Mouse (Mus musculus): Measurements from ENCODE around the gene Cavin3. TPM values are rescaled to one million over a fixed set of nuclear protein-coding genes. Genes with fewer than 3 reads are reported as not detected.

Cavin3 gene
- polyA plus RNA-seq, 1 experiment from 2014 or later, result 72.5 TPM

DNA sequence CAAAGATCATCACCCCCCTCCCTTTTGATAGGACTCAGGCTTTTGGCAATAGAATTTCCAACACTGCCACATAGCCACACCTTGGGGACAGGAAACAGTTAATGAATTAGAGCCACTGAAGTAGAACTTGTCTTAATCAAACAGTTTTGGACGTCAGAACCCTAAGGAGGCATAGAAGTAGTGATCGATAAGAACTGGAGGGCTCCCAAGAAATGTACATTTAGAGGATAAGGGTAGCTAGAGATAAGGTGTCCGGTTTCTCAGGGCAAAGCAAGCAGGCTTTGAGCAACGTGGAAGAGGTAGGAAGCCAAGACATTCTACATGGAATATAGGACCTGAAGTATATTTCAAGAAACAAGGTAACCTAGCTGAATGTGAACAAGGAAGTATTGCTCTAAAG lies 40.7 kb downstream of the Cavin3 start:
- 57% methylated on average over 4 of the region's 4 CpGs for WGBS
- no peak for ATAC-seq (ENCODE audit: insufficient number of reproducible peaks, insufficient read depth, low FRiP score, low TSS enrichment, low read depth)
- Histone ChIP-seq H3K27me3 (no peaks in the 10 kb centered on the region), H3K9me3 (no peaks in the 10 kb centered on the region), H3K4me1 (no peaks in the 10 kb centered on the region), H3K36me3 (no peaks in the 10 kb centered on the region), H3K9ac (no peak overlapping the region), H3K4me3 (no peak overlapping the region), H3K4me2 (no peak overlapping the region), H3K27ac (no peak overlapping the region)

DNA sequence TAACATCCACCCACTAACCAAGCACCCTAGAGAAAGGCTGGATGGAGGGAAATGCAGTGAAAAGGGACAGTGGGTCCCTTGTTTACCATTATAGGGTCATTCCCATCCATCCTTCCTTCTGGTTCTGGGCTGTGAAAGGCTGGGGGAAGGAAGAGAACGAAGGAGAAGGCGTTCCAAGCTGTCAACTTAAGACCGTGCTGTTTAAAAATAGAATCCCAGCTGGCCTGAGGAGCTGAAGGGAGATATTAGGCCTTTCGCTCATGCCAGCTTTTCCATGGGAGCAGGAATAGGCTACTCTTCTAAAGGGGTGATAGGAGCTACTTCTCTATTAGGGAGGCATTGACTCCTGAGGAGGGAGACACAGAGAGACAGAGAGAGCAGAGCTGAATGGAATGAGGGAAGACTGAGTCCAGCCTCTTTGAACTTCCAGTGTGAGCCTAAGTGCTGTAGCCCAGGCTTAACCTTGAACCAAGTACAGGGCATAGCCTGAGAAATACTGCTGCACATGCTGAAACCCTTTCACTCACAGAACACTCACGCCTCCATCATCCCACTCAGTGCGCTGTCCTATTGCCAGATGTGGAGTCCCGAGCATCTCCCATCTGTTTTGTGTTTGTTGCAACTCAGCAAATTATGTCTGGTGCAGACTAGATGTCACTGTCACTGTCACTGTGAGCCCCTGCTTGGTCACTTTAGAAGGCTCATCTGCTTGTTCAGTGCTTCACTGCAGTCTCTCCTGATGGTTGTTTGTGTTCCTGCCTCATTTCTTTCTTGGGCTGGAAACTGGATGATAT lies 43.9 kb downstream of the Cavin3 start:
- Histone ChIP-seq H3K27me3 (no peaks in the 10 kb centered on the region), H3K4me3 (no peak overlapping the region), H3K27ac (no peak overlapping the region), H3K4me2 (no peak overlapping the region), H3K4me1 (no peaks in the 10 kb centered on the region), H3K9me3 (no peaks in the 10 kb centered on the region), H3K9ac (no peak overlapping the region), H3K36me3 (no peaks in the 10 kb centered on the region)
- 54% methylated on average over 7 of the region's 7 CpGs for WGBS
- no peak for ATAC-seq (ENCODE audit: insufficient number of reproducible peaks, insufficient read depth, low FRiP score, low TSS enrichment, low read depth)

DNA sequence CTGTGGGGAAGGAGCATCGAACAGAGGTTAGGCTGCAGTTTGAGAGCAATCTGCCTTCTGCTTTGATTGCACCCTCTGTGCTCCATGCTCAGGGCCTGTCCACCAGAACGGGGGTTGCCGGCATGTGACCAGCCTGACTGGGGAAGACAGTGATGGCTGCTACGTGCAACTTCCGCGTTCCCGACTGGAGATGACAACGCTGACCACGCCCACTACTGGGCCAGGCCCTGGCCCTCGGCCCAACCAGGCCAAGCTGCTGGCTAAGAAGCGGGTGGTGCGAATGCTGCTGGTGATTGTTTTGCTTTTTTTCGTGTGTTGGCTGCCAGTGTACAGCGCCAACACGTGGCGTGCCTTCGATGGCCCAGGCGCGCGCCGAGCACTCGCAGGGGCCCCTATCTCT lies 47.3 kb downstream of the Cavin3 start:
- Histone ChIP-seq H3K4me1 (no peaks in the 10 kb centered on the region), H3K9ac (no peak overlapping the region), H3K27me3 (0 out of 2 replicates have a peak, but pooled peaks cover under 1% of the 10 kb centered on the region), H3K4me2 (no peak overlapping the region), H3K36me3 (no peaks in the 10 kb centered on the region), H3K27ac (no peak overlapping the region), H3K9me3 (no peaks in the 10 kb centered on the region), H3K4me3 (no peak overlapping the region)
- no peak for ATAC-seq (ENCODE audit: insufficient number of reproducible peaks, insufficient read depth, low FRiP score, low TSS enrichment, low read depth)
- WGBS, result 86% methylated on average over 22 of the region's 22 CpGs

DNA sequence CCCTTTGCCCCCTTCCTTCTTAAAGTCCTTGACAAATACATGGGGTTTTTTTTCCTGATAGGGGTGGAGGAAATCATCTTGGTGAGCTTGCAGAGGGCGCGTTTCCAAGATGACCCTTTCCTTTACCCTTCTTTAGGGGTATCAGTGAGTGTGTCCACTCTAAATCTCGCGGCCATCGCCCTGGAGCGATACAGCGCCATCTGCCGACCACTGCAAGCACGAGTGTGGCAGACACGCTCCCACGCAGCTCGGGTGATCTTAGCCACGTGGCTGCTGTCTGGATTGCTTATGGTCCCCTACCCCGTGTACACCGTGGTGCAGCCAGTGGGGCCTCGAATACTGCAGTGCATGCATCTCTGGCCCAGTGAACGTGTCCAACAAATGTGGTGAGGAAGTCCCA lies 48.2 kb downstream of the Cavin3 start:
- no peak overlapping the region for H3K4me2 ChIP-seq
- no peak overlapping the region for H3K27ac ChIP-seq
- 88% methylated on average over 17 of the region's 17 CpGs for WGBS
- no peaks in the 10 kb centered on the region for H3K9me3 ChIP-seq
- H3K9ac ChIP-seq, result no peak overlapping the region
- 0 out of 2 replicates have a peak, but pooled peaks cover 4% of the 10 kb centered on the region for H3K27me3 ChIP-seq
- H3K4me3 ChIP-seq, result no peak overlapping the region
- ATAC-seq (ENCODE audit: insufficient number of reproducible peaks, insufficient read depth, low FRiP score, low TSS enrichment, low read depth), result no peak
- no peaks in the 10 kb centered on the region for H3K36me3 ChIP-seq
- no peaks in the 10 kb centered on the region for H3K4me1 ChIP-seq

DNA sequence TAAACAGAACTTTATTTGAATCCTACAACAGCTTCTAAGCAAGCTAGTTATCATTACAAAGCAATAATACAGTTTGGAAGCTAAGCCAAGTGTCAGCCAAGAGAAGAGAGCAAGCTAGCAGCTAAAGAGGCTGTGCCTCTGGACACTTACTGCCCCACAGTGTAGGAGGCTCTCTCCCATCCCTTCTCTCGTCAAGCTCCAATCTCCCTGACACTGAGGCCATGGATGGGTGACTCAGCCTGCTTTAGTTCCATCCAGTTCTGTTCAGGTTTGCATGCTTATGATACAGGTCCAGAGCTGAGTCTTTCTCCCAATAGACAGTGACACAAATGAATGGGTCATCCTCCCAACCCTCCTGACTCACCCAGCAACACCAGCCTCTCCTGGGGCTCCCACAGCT lies 50.0 kb downstream of the Cavin3 start:
- H3K9me3 ChIP-seq, result no peaks in the 10 kb centered on the region
- no peak overlapping the region for H3K27ac ChIP-seq
- no peak overlapping the region for H3K4me3 ChIP-seq
- H3K9ac ChIP-seq, result no peak overlapping the region
- no peak for ATAC-seq (ENCODE audit: insufficient number of reproducible peaks, insufficient read depth, low FRiP score, low TSS enrichment, low read depth)
- H3K36me3 ChIP-seq, result no peaks in the 10 kb centered on the region
- H3K4me2 ChIP-seq, result no peak overlapping the region
- 54% methylated on average over 1 of the region's 1 CpGs for WGBS
- H3K27me3 ChIP-seq, result peaks cover 18% of the 10 kb centered on the region
- H3K4me1 ChIP-seq, result no peaks in the 10 kb centered on the region

Other genes starting within 250 kb of the Cavin3 start
- gene Olfr688, start 194.2 kb downstream of the Cavin3 start, polyA plus RNA-seq (2015; fragmentation: Nextera tagmentation; extraction: Ambion mirVana), result not detected in 2 replicates
- 0.08 TPM in 1 of 2 replicates, not detected in the other for gene Olfr689, start 171.1 kb downstream of the Cavin3 start, polyA plus RNA-seq (2015; fragmentation: Nextera tagmentation; extraction: Ambion mirVana)
- gene Olfr690, start 148.2 kb downstream of the Cavin3 start, polyA plus RNA-seq (2015; fragmentation: Nextera tagmentation; extraction: Ambion mirVana), result not detected in 2 replicates
- 0.35 and 0.51 TPM in 2 replicates for gene Olfr691, start 140.0 kb downstream of the Cavin3 start, polyA plus RNA-seq (2015; fragmentation: Nextera tagmentation; extraction: Ambion mirVana)
- not detected in 2 replicates for gene Olfr692, start 114.1 kb downstream of the Cavin3 start, polyA plus RNA-seq (2015; fragmentation: Nextera tagmentation; extraction: Ambion mirVana)
- not detected in 2 replicates for gene Gm5901, start 107.3 kb downstream of the Cavin3 start, polyA plus RNA-seq (2015; fragmentation: Nextera tagmentation; extraction: Ambion mirVana)
- gene Fam160a2, start 82.2 kb downstream of the Cavin3 start, polyA plus RNA-seq (2015; fragmentation: Nextera tagmentation; extraction: Ambion mirVana), result 41.8 and 48.3 TPM in 2 replicates
- 0.10 TPM in 1 of 2 replicates, not detected in the other for gene Cnga4, start 77.7 kb downstream of the Cavin3 start, polyA plus RNA-seq (2015; fragmentation: Nextera tagmentation; extraction: Ambion mirVana)
- 0.48 and 0.52 TPM in 2 replicates for gene Cckbr, start 56.6 kb downstream of the Cavin3 start, polyA plus RNA-seq (2015; fragmentation: Nextera tagmentation; extraction: Ambion mirVana)
- 36.7 and 37.1 TPM in 2 replicates for gene Smpd1, start 72.1 kb upstream of the Cavin3 start, polyA plus RNA-seq (2015; fragmentation: Nextera tagmentation; extraction: Ambion mirVana)
- gene Apbb1, start 99.4 kb upstream of the Cavin3 start, polyA plus RNA-seq (2015; fragmentation: Nextera tagmentation; extraction: Ambion mirVana), result 59.9 and 62.3 TPM in 2 replicates
- 0.37 and 3.7 TPM in 2 replicates for gene Hpx, start 117.8 kb upstream of the Cavin3 start, polyA plus RNA-seq (2015; fragmentation: Nextera tagmentation; extraction: Ambion mirVana)
- 41.3 and 49.1 TPM in 2 replicates for gene Trim3, start 151.3 kb upstream of the Cavin3 start, polyA plus RNA-seq (2015; fragmentation: Nextera tagmentation; extraction: Ambion mirVana)
- 161 and 178 TPM in 2 replicates for gene Timm10b, start 157.8 kb upstream of the Cavin3 start, polyA plus RNA-seq (2015; fragmentation: Nextera tagmentation; extraction: Ambion mirVana)
- gene Arfip2, start 158.1 kb upstream of the Cavin3 start, polyA plus RNA-seq (2015; fragmentation: Nextera tagmentation; extraction: Ambion mirVana), result 81.4 and 85.5 TPM in 2 replicates
- 32.4 and 35.2 TPM in 2 replicates for gene Gm45799, start 158.3 kb upstream of the Cavin3 start, polyA plus RNA-seq (2015; fragmentation: Nextera tagmentation; extraction: Ambion mirVana)
- gene Dnhd1, start 168.5 kb upstream of the Cavin3 start, polyA plus RNA-seq (2015; fragmentation: Nextera tagmentation; extraction: Ambion mirVana), result 1.1 and 1.6 TPM in 2 replicates

Data from embryonic facial prominence, embryonic 13.5 days (tissue).